Mouse (Mus musculus) urinary bladder, postnatal 25 days (tissue): ENCODE results near the gene Gm20937.
"Not testable (repeated sequence)": the region's sequence is repeated elsewhere in the genome, so short reads cannot be mapped to it uniquely, and the experiment has no call there.

ENCODE experiments used
- DNase-seq: peaks from one replicate; pipeline ENCODE4 v3.0.0; 2022; ENCODE audit warnings: low spot score

The Gm20937 gene

GRCm38 (mm10) chrY:68294798-68295197 lies at the start of gene Gm20937:
Gene Gm20937 (minus strand): TSS chrY:68294898.
- not testable (repeated sequence) for DNase-seq
